Mouse (Mus musculus) embryonic facial prominence, embryonic 13.5 days (tissue): ENCODE data around the gene Ncam1. TPM values are rescaled to one million over a fixed set of nuclear protein-coding genes. Genes with fewer than 3 reads are reported as not detected.

ENCODE experiments used
- ATAC-seq: fragments of 200-750 bp; cut with Nextera tagmentation; 2 replicates; pipeline ENCODE4 v1.8.0; 2017; ENCODE audit warnings: low read depth; ENCODE audit not compliant: insufficient number of reproducible peaks, insufficient read depth, low FRiP score, low TSS enrichment
- H3K27ac ChIP-seq: fragments of 300-500 bp; sonication (generic); 2 replicates; pipeline ENCODE4 v1.5.1; 2015; ENCODE audit warnings: moderate library complexity, mild to moderate bottlenecking, inconsistent platforms
- H3K27me3 ChIP-seq: fragments of 300-500 bp; sonication (generic); 2 replicates; pipeline ENCODE4 v1.6.1; 2015; ENCODE audit warnings: mild to moderate bottlenecking, inconsistent platforms
- H3K36me3 ChIP-seq: fragments of 300-500 bp; sonication (generic); 2 replicates; pipeline ENCODE4 v1.6.1; 2015; ENCODE audit warnings: mild to moderate bottlenecking, inconsistent platforms
- H3K4me1 ChIP-seq: fragments of 300-500 bp; sonication (generic); 2 replicates; pipeline ENCODE4 v1.6.1; 2015; ENCODE audit warnings: inconsistent platforms
- H3K4me2 ChIP-seq: fragments of 300-500 bp; sonication (generic); 2 replicates; pipeline ENCODE4 v1.6.1; 2015; ENCODE audit warnings: moderate library complexity, mild to moderate bottlenecking, inconsistent platforms
- H3K4me3 ChIP-seq: fragments of 300-500 bp; sonication (generic); 2 replicates; pipeline ENCODE4 v1.5.1; 2015; ENCODE audit warnings: mild to moderate bottlenecking, inconsistent platforms
- H3K9ac ChIP-seq: fragments of 300-500 bp; sonication (generic); 2 replicates; pipeline ENCODE4 v1.6.1; 2015; ENCODE audit warnings: mild to moderate bottlenecking, inconsistent platforms
- H3K9me3 ChIP-seq: fragments of 300-500 bp; sonication (generic); 2 replicates; pipeline ENCODE4 v1.6.1; 2016; ENCODE audit warnings: inconsistent platforms
- WGBS: fragments of 180-500 bp; shearing (Covaris S2); methylation state at CpG from one replicate; pipeline ENCODE4 v1.1.7; 2015; ENCODE audit warnings: mixed read lengths; 5-methylcytosine and 5-hydroxymethylcytosine counted together
- polyA plus RNA-seq: library from polyadenylated mRNA; unstranded; fragments of >200 nt; fragmentation: Nextera tagmentation; extraction: Ambion mirVana; gene quantifications from 2 replicates; pipeline ENCODE4 v1.2.1, GENCODE M21; 2015

The Ncam1 gene
- polyA plus RNA-seq, 1 experiment from 2014 or later: 123 TPM

- no peak overlapping the region for H3K4me3 ChIP-seq
- no peak for ATAC-seq
- no peaks in the 10 kb centered on the region for H3K36me3 ChIP-seq
- no peak overlapping the region for H3K27ac ChIP-seq
- no peaks in the 10 kb centered on the region for H3K27me3 ChIP-seq
- H3K4me2 ChIP-seq: no peak overlapping the region
- H3K9ac ChIP-seq: no peak overlapping the region
- H3K9me3 ChIP-seq: no peaks in the 10 kb centered on the region
- peaks cover 16% of the 10 kb centered on the region for H3K4me1 ChIP-seq
Measured at GRCm38 (mm10) chr9:49667066-49667465, 131.7 kb downstream of the Ncam1 start.

- 66% methylated on average over 5 of the region's 5 CpGs for WGBS
- Histone ChIP-seq H3K4me2 (no peak overlapping the region), H3K27ac (no peak overlapping the region), H3K9ac (no peak overlapping the region), H3K9me3 (no peaks in the 10 kb centered on the region), H3K4me1 (peaks cover 18% of the 10 kb centered on the region), H3K4me3 (no peak overlapping the region), H3K36me3 (no peaks in the 10 kb centered on the region), H3K27me3 (no peaks in the 10 kb centered on the region)
- ATAC-seq: no peak
Measured at GRCm38 (mm10) chr9:49665361-49665760, 133.4 kb downstream of the Ncam1 start.

GRCm38 (mm10) chr9:49663927-49664320 lies 134.8 kb downstream of the Ncam1 start:
- Histone ChIP-seq H3K9ac (no peak overlapping the region), H3K4me2 (no peak overlapping the region), H3K27me3 (no peaks in the 10 kb centered on the region), H3K36me3 (no peaks in the 10 kb centered on the region), H3K4me1 (peaks cover 18% of the 10 kb centered on the region), H3K4me3 (no peak overlapping the region), H3K9me3 (no peaks in the 10 kb centered on the region), H3K27ac (no peak overlapping the region)
- WGBS: 90% methylated on average over 8 of the region's 8 CpGs
- ATAC-seq: no peak

- ATAC-seq: no peak
Measured at GRCm38 (mm10) chr9:49662958-49663926, 135.5 kb downstream of the Ncam1 start.

GRCm38 (mm10) chr9:49661480-49661879 lies 137.2 kb downstream of the Ncam1 start:
- H3K9me3 ChIP-seq: no peaks in the 10 kb centered on the region
- H3K36me3 ChIP-seq: no peaks in the 10 kb centered on the region
- no peak overlapping the region for H3K27ac ChIP-seq
- WGBS: 75% methylated on average over 2 of the region's 2 CpGs
- H3K9ac ChIP-seq: no peak overlapping the region
- H3K4me1 ChIP-seq: peaks cover 18% of the 10 kb centered on the region
- no peak for ATAC-seq
- H3K27me3 ChIP-seq: no peaks in the 10 kb centered on the region
- H3K4me2 ChIP-seq: no peak overlapping the region
- no peak overlapping the region for H3K4me3 ChIP-seq

More at GRCm38 (mm10) chr9:49662958-49663926, 135.5 kb downstream of the Ncam1 start:
- Histone ChIP-seq H3K36me3 (no peaks in the 10 kb centered on the region), H3K27ac (peak overlapping the region; percentile 39; the same call in 1 of the 2 replicates), H3K4me1 (peaks cover 18% of the 10 kb centered on the region), H3K4me3 (no peak overlapping the region), H3K27me3 (no peaks in the 10 kb centered on the region), H3K9ac (no peak overlapping the region), H3K4me2 (no peak overlapping the region), H3K9me3 (no peaks in the 10 kb centered on the region)
- 64% methylated on average over 8 of the region's 8 CpGs for WGBS

GRCm38 (mm10) chr9:49658381-49658856 lies 140.3 kb downstream of the Ncam1 start:
- Histone ChIP-seq H3K27me3 (no peaks in the 10 kb centered on the region), H3K4me1 (peaks cover 10% of the 10 kb centered on the region), H3K27ac (no peak overlapping the region), H3K36me3 (no peaks in the 10 kb centered on the region), H3K9ac (no peak overlapping the region), H3K4me3 (no peak overlapping the region), H3K9me3 (no peaks in the 10 kb centered on the region), H3K4me2 (no peak overlapping the region)
- WGBS: 85% methylated on average over 4 of the region's 4 CpGs
- no peak for ATAC-seq

- 92% methylated on average over 3 of the region's 3 CpGs for WGBS
Measured at GRCm38 (mm10) chr9:49654470-49654869, 144.3 kb downstream of the Ncam1 start.

GRCm38 (mm10) chr9:49653478-49654245 lies 145.1 kb downstream of the Ncam1 start:
- WGBS: 76% methylated on average over 9 of the region's 9 CpGs
- no peaks in the 10 kb centered on the region for H3K4me1 ChIP-seq
- ATAC-seq: no peak

More at GRCm38 (mm10) chr9:49654470-49654869, 144.3 kb downstream of the Ncam1 start:
- Histone ChIP-seq H3K36me3 (no peaks in the 10 kb centered on the region), H3K9ac (no peak overlapping the region), H3K4me2 (no peak overlapping the region), H3K4me3 (no peak overlapping the region), H3K27ac (no peak overlapping the region), H3K9me3 (no peaks in the 10 kb centered on the region), H3K27me3 (no peaks in the 10 kb centered on the region), H3K4me1 (no peaks in the 10 kb centered on the region)
- no peak for ATAC-seq

GRCm38 (mm10) chr9:49644296-49644695 lies 154.4 kb downstream of the Ncam1 start:
- Histone ChIP-seq H3K36me3 (no peaks in the 10 kb centered on the region; the same call in 1 of the 2 replicates), H3K27ac (no peak overlapping the region), H3K4me2 (no peak overlapping the region), H3K4me1 (no peaks in the 10 kb centered on the region), H3K9me3 (peaks cover 3% of the 10 kb centered on the region; the same call in 1 of the 2 replicates), H3K27me3 (no peaks in the 10 kb centered on the region), H3K9ac (no peak overlapping the region), H3K4me3 (no peak overlapping the region)
- no peak for ATAC-seq
- WGBS: 90% methylated on average over 2 of the region's 2 CpGs

More at GRCm38 (mm10) chr9:49653478-49654245, 145.1 kb downstream of the Ncam1 start:
- H3K9ac ChIP-seq: no peak overlapping the region
- no peak overlapping the region for H3K27ac ChIP-seq
- H3K4me2 ChIP-seq: no peak overlapping the region
- no peak overlapping the region for H3K4me3 ChIP-seq
- H3K9me3 ChIP-seq: no peaks in the 10 kb centered on the region
- no peaks in the 10 kb centered on the region for H3K36me3 ChIP-seq
- H3K27me3 ChIP-seq: no peaks in the 10 kb centered on the region

GRCm38 (mm10) chr9:49640764-49641163 lies 158.0 kb downstream of the Ncam1 start:
- H3K9ac ChIP-seq: no peak overlapping the region
- WGBS: 75% methylated on average over 3 of the region's 3 CpGs
- no peaks in the 10 kb centered on the region for H3K9me3 ChIP-seq
- ATAC-seq: no peak
- H3K4me2 ChIP-seq: no peak overlapping the region
- no peaks in the 10 kb centered on the region for H3K4me1 ChIP-seq
- H3K36me3 ChIP-seq: no peaks in the 10 kb centered on the region; the same call in 1 of the 2 replicates
- H3K4me3 ChIP-seq: no peak overlapping the region
- no peaks in the 10 kb centered on the region for H3K27me3 ChIP-seq
- no peak overlapping the region for H3K27ac ChIP-seq

- 63% methylated on average over 8 of the region's 8 CpGs for WGBS
- ATAC-seq: no peak
- no peak overlapping the region for H3K27ac ChIP-seq
Measured at GRCm38 (mm10) chr9:49640142-49640541, 158.6 kb downstream of the Ncam1 start.

More at GRCm38 (mm10) chr9:49640142-49640541, 158.6 kb downstream of the Ncam1 start:
- Histone ChIP-seq H3K4me2 (no peak overlapping the region), H3K36me3 (no peaks in the 10 kb centered on the region; the same call in 1 of the 2 replicates), H3K27me3 (no peaks in the 10 kb centered on the region), H3K4me1 (no peaks in the 10 kb centered on the region), H3K9me3 (no peaks in the 10 kb centered on the region), H3K4me3 (no peak overlapping the region), H3K9ac (no peak overlapping the region)
